Mouse (Mus musculus) monocyte, adult 2 months (primary cell): ENCODE results near the gene Gpc6.
"Not testable (repeated sequence)": the region's sequence is repeated elsewhere in the genome, so short reads cannot be mapped to it uniquely, and the experiment has no call there.

Experiments used
- DNase-seq, 2 experiments: peaks; one replicate each; pipeline ENCODE4 v3.0.0; 2022; ENCODE audit warnings: low spot score in 2 of 2, low read depth in 1 of 2

Gene Gpc6

DNA sequence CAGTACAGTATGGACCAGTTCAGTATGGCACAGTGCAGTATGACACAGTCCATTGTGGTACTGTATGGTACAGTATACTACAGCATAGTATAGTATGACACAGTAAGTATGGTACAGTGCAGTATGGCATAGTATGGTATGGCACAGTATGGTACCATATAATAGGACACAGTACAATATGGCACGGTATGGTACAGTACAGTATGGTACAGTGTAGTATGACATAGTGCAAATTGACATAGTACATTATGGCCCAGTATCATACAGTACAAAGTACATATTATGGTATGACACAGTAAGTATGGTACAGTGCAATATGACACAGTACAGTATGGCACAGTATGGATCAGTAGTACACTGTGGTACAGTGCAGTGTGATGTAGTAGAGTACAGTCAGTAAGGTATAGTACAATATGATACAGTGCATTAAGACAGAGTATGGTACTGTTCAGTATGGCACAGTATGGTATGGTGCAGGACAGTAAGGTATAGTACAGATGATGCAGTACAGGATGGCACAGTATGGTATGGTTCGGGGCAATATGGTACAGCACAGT, 521.6 kb downstream of the Gpc6 start:
- not testable (repeated sequence) for DNase-seq

DNA sequence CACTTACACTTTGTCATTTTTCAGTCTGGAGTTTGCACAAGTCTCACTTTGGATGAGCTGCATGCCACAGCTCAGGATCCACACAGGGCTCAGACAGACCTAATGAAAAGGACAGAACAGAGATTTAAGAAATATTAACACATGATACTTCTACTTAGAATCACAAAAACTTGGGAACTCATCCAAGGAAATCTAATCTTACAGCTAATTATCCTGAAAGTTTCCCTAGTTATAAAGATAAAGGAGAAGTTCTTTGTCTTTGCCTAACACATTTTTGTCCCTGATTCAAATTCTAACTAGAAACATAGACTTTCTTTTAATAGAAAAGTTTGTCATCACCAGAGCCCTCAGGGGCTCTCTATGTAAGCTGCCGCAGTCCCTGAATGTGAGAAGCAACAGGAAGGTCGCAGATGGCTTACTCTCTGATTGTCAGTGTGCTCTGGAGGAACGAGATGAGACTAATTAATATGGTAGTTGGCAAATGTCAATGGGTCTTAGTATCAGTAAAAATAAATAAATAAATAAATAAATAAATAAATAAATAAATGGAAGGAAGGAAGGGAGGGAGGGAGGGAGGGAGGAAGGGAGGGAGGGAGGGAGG, 526.4 kb downstream of the Gpc6 start:
- DNase-seq = no peak

DNA sequence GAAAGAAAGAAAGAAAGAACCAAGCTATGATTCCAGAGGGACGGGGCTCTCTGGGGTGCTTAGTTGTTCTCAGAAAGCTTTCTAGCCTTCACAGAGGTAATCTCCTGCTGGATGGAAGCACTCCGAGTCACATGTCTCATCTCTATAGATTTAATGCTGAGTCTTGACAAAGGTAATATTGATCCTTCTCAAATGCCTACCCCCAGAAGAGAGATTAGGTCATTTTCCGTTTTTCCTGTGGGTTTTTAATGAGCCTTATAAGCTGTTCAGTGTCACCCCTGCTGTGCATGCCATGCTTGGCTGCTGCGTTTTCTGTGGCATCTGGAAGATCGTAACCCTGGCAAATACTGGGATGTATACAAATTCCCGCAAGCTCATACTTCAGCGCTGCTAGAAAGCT, 527.0 kb downstream of the Gpc6 start:
- DNase-seq = no peak

DNA sequence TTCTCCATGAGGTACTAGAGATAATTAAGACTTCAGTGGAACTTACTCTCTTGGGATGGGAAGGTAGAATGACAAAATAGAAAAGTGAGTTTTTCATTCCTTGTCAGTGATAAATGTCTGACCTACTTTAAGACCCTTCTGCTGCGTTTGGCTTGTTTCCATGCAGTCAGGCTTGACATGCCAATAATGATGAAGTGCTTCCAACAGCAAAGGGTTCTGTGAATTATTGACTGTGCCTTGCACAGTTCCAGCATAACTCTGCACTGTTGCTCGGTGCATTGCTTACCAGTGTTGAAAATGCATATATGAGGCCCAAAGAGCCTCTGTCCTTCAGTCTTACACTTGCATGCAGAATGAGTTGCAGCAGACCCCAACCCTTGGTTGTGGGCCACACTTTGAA, 548.3 kb downstream of the Gpc6 start:
- DNase-seq = no peak

DNA sequence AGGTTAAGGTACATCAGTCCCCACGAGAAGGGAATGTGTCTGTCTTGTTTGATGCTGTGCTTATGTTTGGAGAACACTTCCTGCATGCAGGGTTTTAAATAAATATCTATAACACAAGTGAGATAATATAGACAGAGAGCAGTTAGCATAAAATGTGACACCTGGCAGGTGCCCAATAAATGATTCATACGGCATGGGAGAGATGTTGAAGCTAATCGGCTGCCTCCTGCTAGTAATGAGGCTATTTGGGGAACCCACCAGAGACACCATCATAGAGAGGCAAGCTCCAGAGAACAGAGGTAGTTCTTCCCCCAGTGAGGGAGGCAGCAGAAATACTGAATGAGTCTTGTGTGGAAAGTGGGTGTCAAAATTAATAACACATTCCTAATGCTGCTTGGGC, 553.8 kb downstream of the Gpc6 start:
- DNase-seq = no peak

DNA sequence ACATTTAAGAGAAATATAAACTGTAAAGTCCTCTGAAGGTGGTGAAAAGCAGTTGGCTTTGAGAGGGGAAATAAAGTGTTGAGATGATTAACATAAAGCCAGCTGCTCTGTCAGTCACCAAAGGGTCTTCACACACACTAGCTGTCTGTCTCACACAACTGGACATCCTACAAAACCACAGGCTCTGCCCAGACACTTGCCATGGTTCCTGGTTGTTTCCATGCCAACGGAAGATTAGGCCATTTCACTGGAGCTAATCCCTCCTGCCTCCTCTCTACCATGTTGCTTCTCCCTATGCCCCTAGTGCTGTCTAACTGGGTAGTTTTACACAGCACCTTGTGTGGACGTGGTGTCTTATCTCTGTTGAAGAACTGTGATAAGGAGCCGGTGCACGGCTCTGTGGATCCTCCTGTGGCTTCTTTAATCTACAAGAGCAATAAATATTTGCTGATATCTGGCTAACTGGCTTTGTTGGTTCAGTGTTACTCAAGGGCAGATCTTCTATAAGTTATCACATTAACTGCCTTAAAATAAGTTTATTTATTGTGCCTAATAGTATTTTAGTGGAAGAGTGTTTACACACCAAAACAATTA, 562.1 kb downstream of the Gpc6 start:
- DNase-seq = no peak

DNA sequence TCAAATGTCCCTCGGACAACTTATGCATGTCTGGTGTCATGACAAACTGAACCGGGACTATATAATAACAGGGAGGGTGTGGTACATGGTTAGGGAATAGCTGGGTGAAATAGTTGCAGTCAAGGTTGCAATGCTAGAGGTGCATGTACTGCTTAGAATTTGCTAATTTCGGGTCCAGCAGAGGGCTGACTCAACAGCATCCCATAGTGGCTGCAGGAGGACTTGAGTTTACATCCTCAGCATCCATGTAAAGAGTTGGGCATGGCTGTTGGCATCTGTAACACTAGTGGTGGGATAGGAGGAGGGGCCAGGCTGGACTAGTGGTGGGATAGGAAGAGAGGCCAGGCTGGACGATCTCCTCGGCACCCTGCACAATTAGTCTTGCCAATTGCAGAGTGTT, 565.4 kb downstream of the Gpc6 start:
- no peak for DNase-seq

DNA sequence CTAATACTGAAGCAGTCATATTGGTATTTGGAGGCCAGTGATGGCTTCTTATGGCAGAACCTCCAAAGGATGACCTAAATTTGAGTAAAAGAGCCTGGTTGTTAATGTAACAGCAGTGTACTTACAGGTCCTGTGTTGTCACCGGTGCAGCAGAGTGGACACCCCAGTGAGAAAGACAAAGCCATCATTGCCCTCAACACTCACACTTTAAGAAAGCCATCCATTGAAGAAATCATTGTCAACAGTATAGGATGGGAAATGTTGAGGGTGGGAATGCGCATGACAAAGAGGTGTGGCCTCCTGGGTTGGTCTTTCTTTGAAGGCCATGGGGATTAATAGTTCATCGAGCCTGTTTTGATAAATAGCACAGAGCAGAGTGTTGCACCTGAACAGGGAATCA, 570.0 kb downstream of the Gpc6 start:
- DNase-seq = no peak

DNA sequence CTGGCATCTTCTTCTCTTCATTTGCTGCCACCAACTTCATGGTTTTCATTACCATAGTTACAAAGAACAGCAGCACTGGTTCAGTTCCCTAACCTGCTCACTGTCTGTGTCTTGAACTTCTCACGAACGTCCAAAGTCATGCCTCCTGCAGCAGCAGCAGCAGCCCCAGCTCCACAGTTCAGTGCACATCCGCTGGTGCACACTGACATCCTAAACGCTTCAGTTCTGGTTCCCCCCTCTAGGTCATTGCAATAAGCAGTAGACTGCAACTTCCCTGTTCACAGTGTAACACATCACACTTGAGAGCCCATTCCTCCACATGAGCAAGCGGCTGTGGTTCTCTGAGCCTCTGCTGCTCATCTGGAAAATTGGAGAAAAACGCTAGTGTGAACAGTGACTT, 573.7 kb downstream of the Gpc6 start:
- DNase-seq = no peak

DNA sequence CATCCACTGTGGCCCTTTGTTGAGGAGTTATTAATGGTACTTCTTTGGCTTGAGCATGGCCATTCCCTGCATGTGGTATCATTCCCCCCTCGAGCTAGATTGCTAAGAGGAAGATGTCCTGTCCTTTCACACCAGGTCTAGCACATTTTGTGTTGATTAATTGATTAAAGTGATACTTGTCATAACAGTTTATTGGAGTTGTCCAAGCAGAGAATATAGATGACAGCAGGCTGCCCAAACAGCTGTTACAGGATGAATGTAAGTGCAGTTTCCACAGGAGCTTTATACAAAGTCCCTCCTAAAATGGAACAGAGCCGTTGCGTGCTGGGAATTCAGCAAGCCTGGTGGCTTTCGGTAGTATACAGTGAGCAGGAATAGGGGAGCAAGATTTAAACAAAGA, 574.2 kb downstream of the Gpc6 start:
- no peak for DNase-seq

DNA sequence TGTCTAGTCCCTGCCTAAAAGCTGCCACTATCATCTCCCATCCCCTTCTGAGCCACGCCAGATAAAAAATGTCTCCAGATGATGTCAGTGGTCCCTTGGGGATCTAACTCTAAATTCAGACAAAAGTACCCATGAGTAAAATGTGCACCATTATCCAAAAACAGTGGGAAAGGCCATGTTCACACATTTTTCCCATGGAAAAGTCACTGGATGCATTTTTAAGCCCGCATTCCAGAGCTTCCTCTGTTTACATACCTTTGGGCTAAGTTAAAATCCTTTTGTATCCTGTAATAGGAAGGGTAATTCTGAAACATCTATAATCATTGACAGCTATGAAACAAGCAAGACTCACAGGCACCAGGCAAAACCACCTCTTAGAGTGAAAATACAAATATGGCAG, 589.7 kb downstream of the Gpc6 start:
- no peak for DNase-seq

DNA sequence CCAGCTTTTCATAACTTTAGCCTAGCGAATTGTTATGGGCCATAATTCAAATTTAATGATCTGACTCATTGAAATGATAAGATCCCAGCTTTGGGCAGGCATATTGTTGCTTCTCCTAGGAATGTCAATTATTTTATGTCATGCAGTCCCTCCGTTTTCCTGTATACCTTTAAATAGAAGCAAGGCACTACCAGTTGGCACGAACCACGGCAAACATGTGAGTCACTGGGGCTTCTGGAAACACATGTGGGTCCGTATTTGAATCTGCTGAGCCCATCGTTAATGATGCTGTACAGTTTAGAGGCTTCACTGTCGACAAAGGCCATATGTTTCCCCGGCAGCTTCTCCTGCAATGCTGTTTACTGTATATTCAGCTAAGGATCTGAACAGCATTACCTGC, 594.5 kb downstream of the Gpc6 start:
- DNase-seq = no peak

DNA sequence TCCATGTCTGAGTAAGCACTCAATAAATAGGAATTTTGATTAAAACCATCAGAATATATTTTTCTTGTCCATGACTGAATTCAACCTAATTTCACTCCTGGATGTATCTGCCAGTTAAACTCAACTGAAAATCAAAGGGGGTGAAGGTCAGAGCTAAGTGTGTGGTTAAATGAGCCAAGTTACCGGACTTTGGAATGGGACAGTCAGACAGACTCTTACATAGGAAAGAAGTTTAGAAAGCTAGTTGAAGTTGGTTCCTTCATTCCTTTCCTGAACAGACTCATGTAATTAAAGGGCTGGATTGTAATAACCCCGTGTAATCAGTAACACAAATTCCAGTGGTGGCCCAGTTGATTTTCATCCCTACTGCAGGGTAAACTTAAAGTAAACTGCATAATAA, 595.6 kb downstream of the Gpc6 start:
- no peak for DNase-seq

DNA sequence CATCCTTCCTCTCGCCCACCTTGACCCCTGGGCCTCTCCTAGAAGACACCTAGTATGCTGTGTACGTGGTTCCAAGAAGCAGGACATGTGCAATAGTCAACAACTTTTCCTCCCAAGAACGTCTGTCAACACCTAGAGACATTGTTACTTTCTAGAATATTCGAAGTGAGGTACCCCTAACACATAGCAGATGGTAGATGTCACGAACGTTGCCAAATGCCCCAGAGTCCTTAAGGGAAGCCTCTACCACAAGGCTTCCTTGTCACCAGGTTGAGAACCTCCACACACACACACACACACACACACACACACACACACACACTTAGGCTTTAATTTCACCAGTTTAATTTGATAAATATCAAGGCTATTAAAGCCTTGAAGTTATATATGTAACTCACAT, 600.0 kb downstream of the Gpc6 start:
- DNase-seq = no peak

DNA sequence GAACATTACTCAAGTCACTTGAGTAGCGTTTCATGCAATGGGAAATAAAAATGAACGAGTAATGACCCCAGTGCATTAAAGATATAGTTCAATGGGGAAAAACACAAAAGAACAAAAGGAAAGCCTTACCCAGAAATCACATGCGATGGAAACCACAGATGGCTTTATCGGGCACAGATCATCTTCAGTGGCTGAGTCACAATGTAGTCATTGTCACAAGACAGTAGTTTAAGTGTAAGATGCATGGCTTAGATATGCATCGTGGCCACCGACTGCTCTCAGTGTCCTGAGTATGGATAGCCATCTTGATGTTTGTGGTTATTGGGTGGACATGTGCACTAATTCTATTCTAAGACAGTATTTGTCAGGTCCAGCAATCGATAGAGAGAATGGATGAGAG, 601.9 kb downstream of the Gpc6 start:
- DNase-seq = no peak

DNA sequence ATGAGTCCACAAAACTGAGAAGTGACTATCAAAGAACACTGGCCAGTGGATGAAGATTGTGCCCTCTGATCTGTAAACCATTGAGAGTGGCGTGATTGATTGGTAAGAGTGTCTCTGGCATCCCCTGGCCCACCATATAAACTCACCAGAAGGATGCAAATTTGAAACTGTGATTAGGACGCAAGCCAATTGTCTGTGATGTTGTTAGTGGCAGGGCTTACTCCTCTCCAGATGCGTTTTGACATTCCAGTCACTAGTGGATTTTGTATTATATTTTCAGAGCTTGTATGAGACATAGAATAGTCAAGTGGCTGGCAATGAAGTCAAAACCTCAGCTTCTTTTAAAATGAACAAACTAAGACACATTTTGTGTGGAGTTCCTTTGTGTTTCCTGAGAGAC, 604.3 kb downstream of the Gpc6 start:
- no peak for DNase-seq

DNA sequence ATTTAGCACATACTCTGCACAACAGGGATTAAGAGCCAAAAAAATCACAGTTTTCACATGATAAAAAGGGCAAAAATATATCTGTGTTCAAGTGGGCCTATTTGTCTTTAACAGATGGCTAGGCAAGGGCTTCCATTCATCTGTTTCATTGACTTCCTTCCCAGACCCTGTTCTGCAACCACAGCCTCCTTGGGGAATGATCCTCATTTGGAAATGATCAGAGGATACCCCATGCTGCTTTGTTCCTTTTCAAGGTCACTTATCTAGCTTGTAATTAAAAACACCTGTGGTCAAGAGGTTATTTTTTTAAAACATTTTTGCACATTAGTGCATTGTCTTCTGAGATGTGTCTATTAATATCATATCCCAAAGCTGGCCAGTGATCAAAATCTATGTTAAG, 627.7 kb downstream of the Gpc6 start:
- DNase-seq = no peak

DNA sequence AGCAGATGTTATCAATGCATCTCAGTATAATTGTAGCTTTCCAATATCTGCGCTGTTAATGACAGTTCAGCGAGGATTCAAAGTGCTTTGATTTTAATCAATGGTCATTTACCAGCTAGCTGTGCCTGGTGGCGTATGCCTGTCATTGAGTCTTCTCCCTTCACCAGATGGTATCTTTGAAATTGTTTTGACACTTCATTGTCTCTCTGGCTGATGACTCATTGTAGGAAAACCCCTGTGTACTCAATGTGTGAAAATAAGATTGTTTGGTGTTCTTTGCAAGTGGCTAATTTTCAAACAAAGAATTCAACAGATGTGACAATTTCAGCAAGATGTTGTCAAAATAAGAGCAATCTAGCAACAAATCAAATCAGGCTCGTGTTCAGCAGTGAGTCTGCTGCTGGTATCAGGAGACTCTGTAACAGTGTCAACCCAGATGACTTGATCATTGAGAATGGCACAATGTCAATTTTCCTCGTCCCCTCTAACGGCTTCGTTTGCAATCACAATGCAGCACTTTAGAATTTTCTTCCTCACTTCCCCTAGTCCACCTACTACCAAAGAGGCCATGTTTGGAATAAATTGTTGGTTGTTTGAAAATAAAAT, 631.7 kb downstream of the Gpc6 start:
- no peak for DNase-seq

DNA sequence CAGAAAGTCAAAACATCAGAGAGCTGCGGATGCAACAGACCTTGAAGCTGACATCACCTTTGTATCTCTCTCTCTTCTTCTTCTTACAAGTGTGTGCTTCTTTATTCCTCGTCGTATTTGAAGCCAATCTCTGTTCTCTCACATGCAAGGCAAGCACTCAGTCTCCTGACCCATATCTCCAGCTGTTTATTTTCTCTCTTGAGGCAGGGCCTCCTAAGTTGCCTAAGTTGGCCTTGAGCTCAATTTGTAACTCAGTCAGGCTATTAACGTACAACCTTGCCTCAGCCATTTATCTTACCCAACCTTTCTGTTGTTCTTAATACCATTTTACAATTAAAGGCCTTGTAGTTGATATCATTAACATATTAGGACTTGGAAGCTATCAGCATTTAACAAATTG, 637.0 kb downstream of the Gpc6 start:
- no peak for DNase-seq

DNA sequence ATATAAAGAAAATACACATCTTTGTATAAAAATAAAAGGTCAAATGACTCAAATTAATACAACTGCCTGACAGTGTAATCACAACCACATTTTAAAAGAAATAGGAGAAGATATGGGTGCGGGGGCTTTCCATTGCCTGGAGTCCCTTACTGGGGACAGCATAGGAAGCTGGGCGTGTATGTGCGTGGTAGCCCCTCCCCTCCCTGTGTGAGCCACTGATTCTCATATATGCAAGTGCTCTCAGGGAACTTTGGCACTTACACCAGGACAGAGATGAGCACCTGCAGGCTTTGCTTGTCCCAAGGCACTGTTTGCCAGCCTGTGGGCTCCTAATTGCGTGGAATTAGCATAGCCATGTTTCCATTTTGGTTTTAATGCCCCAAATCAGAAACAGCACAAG, 644.2 kb downstream of the Gpc6 start:
- DNase-seq = no peak

DNA sequence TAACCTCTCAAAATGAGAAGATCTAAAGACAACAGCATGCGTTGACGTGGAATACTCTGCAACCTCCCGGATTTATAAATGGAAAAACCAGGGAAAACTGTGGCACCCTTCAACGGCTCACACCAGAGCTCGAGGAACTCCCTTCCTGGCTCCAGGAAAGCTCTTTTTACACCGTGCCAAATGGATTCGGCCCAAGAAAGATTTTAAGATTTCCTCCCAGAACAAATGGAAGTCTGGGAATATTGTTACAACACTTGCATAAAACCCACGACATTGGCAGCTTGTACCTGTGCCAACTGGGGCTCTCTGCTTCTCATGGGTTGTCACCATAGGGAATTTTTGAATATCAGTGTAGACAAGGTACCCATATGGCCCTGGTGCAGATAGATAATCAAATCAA, 647.1 kb downstream of the Gpc6 start:
- no peak for DNase-seq

DNA sequence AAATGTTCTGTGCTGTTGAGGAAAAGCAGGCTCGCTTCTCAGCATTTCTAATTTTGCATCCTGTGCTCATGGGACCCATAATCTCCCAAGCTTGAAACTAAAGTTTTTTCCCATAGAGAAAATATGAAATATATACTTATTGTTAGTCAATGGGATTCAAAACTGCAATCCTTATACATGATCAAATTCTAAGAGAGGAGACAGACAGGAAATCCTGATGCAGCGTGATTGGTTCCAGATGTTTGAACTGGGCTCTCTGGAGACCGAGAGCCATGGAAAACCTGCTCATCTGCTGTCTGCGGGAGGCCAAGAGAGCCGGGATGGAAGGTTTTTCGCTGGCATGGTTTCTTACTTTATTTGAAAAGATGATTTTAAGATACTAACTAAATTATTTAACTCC, 649.1 kb downstream of the Gpc6 start:
- DNase-seq = no peak

DNA sequence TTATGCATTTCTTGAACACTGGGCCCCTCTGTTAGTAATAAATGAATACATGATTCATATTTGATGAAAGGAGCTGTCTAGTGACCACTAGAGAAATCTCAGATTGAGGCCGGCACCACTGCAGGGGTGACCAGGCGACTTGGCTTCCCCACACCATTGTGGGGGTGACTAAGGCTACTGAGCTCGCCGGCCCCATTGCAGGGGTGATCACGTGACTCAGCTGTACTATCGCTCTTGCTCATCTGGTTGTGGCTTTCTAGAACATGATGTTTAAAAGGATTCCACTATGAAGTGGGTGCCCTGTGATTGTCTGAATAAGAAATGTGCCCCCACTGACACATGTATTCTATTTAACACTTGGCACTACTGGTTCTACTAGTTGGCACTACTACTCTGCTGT, 656.6 kb downstream of the Gpc6 start:
- no peak for DNase-seq
